Mouse (Mus musculus) adipocyte (in vitro differentiated cells): ENCODE measurements around the gene 1600014C23Rik.

Experiments used
- DNase-seq: peaks from one replicate; pipeline ENCODE4 v3.0.0-alpha.2; 2016; ENCODE audit warnings: low spot score

1600014C23Rik gene

DNA sequence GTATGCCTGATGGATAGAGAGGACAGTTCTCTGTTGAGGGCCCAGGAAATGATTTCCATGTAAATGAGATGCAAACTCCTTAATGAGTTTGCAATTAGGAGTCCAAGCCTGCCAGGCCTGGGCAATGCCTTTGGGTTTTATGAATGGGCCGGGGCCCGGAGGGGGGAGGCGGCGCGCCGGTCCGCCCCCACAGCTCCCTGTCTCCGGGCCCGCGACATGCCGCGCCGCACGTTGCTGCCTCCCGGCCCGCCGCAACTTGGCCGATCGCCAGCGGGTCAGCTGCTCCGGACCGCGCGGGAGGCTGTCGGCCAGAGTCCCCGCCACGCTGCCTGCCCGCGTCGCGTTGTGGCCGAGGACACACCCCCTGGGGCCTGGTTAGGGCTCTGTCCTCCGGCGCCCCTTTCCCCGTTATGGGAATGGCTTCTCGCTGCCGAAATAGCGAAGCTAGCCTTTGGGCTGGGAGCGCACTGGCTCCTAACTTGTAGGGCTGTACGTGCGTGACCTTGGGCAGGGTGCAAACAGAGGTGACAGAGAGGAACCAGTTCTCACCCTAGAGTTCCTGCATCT, at the start of gene 1600014C23Rik:
Gene 1600014C23Rik (minus strand): TSS at position 110 of the 567 bp plus-strand sequence.
- no peak for DNase-seq

DNA sequence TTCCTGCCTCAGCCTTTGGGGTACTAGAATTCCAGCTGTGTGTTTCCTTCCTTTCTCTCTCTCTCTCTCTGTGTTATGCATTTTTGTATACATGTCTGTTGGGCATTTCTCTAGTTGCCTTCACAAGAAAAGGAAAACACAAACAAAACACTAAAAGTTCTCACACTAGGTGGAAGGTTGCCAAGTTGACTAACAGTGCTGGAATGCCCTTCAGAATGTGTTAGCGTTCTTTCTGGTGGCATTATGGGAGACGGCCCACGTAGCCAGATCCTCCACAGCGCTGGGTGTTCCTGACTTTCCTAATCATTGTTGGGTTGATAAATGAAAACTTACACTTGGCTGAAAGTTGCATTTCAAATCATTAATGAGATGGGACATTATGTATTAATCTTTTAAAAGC, 44.8 kb upstream of the 1600014C23Rik start:
- peak; percentile 58 for DNase-seq

DNA sequence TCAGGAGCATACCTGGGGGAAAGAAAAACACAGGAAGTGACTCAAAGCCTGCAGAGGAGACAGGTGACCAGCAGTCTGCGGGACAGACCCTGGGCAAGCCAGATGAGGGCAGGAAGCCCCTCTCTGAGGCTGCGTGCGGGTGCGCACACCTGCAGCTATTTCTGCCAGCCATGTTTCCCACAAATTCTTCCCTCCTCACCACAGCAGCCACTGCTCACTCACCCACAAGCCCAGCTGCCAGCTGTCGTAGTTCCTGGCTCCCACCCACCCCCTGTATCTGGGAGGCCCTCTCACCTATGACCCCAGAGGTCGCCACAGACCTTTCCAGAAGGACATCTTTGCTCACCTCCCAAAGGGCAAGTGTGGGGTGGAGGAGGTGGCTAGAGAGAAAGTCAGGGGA, 43.8 kb upstream of the 1600014C23Rik start:
- DNase-seq: no peak

DNA sequence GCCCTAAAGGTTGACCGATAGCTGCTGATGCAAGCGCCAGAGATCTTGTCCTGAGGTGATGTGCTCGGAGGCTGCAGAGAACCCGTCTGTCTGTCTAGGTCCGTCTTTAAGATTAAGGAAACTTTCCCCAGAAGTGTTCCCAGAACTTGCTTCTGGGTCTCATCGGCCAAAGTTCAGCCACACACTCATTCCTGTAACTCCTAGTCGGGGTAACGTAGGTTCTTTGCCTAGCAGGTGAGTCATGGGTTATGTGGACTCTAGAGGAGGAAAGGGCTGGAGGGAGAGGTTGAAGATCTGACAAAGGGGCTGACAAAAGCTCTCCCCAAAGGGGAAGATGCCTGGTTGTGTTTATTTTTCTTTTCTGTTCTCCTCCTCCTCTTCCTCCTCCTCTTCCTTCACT, 42.5 kb upstream of the 1600014C23Rik start:
- DNase-seq: no peak

DNA sequence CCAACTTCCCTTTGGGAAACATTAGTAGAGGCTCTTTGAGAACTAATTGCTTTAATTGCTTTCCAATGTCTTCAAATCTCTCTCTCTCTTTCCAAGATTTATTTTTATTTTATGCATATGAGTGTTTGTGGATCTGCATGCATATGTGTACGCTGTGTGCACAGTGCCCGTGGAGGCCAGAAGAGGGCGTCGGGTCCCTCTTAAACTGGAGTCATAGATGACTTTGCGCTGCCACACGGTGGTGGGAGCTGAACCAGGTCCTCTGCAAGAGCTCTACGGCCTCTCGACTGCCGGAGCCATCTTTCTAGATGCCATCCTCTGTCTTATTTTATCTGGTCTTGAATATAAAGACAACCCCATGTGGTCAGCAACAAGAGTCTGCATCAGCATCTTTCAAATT, 41.8 kb upstream of the 1600014C23Rik start:
- DNase-seq: no peak

DNA sequence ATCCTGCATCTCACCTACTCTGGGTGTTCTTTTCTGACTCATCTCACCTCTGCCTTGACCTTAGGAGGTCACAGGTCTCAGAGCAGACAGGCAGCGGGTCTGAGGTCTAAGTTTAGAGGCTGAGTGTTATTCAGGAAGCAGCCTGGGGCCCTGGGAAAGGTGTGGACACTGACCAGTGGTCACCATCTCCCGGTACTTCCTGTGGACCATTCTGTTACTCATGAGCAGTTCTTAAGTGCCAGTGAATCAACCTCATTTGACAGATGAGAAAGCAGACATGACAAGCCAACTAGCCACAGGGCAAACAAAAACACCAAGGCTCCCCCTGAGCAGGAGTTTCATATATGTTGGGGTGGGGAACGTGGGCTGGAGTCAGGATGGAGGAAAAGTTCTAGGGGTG, 38.9 kb upstream of the 1600014C23Rik start:
- DNase-seq: no peak

DNA sequence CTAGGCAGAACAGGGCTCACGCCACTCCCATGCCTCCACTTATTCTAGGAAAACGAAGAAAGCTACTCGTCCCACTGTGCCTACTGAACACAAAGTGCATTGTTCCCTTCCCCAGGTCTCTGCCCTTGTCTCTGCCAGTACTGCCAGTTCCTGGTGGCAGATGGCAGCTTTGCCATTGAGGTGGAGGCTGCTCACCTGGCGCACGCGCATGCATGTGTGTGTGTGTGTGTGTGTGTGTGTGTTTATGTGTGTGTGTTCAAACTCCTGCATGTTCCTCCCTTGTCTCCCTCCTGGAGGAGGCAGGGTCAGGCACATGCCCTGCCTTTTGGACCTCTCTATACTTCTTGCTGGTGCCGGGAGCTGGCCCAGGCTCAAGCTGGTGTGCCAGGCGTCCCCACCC, 38.5 kb upstream of the 1600014C23Rik start:
- DNase-seq: no peak

DNA sequence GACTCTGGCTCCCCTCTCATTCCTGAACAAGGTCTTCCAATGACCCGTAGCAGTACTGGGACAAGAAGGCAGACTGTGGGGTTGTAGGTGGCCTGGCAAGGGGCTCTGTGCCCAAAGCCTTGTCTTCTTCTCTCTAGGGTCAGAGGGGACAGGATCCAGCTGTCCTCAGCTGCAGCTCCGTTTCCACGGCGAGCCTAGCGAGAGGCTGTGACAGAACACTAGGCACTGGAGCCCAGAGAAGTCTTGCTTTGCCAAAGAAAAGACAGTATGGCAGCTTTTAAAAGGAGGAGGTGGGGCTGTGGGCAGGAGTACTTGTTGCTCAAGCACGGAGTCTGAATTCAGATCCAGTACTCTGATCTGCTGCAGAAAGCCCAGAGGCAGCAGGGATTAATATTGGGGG, 36.8 kb upstream of the 1600014C23Rik start:
- DNase-seq: peak; percentile 79

DNA sequence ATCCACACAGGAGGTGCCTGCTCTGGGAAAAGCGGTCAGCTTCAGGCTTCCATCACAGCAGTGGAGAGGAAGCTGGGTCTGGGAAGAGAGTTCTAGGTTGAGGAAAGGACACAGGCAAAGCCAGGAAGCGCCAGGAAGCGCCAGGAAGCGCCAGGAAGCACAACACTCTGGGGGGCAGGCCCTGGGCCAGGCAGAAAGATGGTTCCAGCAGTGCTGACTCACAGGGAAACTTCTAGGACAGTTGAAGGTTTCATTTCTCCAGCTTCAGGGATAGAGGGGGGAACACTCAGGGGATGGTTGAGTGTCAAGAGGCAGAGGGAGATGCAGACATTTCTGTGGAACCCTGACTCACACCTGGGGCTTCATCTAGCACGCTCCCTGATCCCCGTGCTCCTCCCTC, 36.2 kb upstream of the 1600014C23Rik start:
- DNase-seq: peak; percentile 43

DNA sequence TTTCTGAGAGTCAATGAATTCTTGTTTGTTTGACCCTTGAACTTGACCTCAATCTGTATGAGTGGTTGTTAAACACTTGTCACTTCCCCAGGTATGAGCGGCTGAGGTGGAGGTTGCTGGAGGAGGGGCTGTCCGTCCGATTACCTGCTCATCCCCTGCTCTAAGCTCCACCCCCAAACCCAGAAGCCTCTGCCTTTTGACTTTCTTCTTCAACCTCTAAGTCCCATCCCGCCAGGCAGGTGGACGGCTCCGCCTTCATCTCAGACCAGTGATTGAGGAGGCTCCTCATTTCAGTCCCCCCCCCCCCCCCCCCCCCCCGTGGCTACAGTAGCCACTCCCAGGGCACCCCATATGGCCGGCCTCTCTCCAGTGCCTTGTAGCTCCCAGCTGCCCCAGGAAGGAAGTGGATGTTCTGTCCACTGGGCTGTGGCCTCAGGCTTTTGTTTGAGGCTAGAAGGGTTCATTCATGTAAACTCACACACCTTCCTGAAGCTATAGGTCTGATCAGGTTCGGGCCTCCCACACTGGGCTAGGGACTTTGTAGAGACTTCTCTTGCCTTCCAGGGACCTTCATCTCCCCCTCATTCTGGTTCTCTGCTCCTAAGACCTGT, 34.0 kb upstream of the 1600014C23Rik start:
- no peak for DNase-seq

DNA sequence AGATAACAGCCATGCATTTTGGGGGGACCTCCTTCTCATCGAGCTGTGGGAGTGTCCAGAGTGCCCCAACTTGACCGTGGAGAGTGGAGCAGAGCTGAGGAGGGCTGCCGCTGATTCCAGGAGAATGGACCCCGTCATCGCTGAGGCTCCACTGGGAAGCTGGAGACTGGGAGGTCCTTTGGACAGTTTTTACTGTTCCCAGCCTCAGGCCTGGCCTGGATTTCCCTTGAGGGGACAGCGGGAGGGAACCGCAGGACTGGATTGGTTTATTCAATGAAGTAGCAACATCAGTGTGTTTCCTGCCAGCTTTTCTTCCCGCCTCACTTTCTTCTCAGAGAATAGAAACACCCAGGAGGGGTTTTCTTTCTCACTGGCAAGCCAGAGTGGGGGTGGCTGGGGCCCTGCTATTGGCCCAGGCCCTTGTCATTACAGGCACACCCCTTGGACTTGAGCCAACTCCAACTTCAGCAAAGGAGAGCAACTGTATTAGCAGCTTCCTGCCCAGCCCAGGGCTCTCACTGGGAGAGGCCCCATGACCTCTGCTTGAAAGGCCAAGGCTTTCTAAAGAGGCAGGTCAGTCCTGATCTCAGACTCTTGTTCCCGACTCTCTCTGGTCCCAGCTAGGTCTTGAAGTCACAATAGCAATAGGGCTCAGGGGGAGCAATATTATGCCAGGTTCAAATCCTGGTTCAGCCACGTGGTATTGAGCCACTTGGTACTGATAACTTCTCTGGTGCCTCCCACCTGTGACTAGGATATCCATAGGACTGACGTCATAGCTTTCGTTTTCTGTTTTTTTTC, 33.3 kb upstream of the 1600014C23Rik start:
- peak; percentile 90 for DNase-seq

DNA sequence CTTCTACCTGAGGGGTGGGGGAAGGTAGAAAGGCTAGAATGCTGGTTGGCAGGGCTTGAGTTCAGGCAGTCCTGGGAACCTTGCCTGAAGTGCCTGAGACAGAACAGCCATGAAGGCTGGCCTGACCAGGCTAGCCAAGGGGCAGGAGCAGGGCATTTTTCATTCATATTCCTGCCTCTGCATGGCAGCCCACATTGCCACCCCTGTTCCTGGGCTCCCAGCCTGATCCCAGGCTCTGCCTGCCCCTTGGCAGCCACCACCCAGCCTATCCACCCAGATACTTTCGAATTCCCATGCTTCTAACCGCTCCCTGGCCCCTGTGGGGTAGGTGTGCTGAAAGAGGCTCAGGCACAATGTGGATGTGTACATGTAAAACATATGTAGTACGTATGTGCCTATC, 32.3 kb upstream of the 1600014C23Rik start:
- no peak for DNase-seq

DNA sequence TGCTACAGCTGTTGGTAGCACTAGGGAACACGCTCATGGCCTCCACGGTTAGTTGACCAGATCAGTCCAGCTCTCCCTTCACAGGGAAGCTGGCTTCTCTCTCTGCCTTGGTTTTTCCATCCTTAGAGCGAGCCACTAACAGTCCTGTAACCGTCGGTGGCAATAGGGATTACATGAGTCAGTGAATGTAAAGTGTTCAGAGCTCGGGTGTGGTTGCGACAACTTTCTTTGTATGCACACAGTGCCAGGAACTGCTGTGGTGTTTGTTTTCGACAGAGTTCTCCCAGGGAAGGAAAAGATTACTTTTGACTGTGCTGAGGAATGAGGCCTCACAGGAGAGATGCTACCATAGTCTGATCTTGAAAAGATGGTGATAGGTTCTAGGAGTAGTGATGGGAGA, 29.5 kb upstream of the 1600014C23Rik start:
- no peak for DNase-seq

DNA sequence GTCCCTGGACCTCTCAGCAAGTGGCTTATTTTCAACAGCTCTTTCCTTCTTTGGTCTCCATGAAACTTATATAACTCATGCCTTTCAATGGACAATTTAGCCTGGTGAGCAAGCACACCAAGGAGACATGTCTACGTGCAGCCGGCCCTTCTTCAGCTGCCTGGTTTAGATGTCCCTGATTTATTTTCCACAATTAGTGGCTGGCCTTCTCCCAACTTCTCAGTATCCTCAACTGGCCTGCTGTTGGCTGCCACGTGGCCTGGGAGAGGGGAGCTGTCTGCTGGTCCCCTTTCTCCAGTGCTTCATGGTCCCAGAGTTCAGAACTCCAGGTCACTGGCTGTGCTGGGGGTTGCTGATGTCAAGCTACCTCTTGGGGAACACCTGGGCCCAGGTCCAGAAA, 28.3 kb upstream of the 1600014C23Rik start:
- no peak for DNase-seq

DNA sequence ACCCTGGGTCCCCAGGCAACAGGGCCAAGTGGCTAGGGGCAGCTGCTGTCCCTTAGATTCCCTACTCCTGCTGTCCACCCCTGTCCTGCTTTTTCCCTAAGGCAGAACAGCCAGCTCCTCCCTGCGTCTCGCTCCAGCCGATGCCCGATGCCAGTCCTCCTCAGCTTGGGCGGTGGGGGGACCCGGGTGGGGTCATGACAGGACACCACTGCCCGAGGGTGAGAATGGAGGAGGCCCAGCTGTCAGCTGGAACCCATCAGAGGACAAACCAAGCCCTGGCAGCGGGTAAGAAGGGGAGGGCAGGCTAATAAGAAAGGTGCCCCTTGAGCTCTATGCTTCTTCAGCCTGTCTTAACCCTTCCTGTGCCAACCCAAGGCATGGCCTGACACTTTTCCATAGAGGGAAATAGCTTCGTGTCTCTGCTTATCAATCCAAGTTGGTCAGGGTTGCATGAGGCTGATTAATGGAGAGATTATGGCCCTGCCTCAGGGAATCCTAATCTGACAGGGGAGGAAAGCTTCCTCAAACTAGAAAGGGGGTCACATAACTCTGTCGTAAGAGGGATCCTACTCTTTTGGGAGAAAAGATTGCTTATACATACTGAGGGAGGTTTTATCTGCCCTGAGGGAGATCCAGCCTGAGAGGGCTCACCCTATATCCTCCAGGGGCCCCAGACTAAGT, 27.5 kb upstream of the 1600014C23Rik start:
- DNase-seq: no peak

DNA sequence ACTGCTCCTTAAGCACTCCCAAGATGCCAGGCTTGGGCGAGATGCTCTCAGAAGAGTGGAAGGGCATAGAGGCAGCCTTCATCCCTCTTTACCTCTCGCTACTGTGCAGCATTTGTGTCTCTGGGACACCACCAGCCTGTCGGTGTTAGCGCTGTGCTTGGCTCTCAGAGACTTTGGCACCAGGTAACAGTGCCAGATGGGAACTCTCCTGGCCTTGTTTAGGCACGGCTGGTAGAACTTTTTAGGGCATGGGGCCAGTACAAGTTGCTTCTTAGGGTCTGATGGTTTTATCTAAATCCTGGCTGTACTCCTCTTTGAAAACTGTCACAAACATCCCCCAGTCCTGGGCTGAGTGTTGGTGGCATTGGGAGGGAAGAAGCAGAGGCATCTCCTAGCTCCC, 26.1 kb upstream of the 1600014C23Rik start:
- DNase-seq: no peak

DNA sequence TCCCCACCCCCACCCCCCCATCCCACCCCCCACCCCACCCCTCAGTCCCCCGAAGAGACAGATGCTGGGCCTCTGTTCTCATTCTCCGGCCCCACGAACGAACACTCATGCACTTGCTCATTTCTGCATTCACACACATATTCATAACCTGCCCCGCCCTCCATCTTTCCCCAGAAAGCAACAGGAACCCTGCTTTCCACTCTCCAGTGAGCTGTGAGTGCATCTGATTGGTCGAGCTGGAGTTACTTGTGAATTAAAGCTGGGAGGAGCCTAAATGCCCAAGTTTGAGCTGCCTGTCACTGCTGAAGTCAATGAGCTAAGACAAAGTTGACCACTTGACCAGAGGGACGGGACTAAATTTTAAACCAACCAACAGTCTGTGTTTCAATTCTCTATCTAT, 25.2 kb upstream of the 1600014C23Rik start:
- DNase-seq: no peak

DNA sequence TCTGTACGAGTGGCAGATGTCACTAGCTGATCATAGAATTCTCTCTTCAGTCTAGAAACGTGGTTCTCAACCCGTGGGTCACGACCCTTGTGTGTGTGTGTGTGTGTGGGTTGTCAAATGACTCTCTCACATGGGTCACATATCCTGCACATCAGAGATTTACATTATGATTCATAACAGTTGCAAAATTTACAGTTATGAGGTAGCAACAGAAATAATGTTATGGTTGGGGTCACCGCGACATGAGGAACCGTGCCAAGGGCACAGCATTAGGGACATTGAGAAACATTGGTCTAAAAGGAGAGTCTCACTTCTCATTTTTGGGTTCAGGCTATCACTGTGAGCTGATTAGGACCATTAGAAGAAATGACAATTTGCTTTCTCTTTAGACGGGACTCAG, 24.3 kb upstream of the 1600014C23Rik start:
- no peak for DNase-seq

DNA sequence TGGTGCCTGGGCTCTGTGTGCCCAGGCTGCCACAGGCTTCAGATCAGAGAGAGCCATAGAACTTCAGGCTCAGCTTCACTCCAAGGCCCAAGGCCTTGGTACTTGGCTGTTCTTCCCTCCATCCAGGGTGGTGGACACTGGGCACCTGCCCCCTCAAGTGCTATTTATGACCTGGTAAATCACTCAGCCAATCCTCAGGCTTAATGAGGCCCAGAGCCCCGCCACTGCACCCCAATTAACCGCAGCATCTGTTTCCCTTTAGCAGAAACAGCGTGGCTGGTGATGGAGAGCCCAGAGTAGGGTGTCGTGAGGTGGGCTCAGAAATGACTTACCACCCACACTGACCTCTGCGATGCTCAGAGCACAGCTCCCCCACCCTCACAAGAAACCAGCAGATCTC, 23.2 kb upstream of the 1600014C23Rik start:
- DNase-seq: no peak

DNA sequence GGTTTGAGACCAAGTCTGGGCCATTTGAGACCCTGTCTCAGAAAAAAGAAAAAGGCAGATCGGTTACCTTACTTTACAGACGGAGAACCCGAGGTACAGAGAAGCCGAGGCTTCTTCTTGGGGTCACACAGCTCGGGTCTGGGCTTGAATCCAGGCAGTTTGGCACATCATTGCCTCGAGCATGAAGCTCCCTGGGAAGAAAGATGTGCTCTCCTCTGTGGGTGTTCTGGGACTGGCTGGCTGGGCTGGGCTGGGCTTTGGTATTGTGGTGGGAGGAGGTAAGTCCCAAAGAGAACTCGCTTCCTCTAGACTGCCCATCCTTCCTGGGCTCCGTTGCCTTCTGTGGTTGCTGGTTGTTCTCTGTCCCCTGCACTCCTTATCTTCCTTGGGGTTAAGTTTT, 22.7 kb upstream of the 1600014C23Rik start:
- DNase-seq: no peak

DNA sequence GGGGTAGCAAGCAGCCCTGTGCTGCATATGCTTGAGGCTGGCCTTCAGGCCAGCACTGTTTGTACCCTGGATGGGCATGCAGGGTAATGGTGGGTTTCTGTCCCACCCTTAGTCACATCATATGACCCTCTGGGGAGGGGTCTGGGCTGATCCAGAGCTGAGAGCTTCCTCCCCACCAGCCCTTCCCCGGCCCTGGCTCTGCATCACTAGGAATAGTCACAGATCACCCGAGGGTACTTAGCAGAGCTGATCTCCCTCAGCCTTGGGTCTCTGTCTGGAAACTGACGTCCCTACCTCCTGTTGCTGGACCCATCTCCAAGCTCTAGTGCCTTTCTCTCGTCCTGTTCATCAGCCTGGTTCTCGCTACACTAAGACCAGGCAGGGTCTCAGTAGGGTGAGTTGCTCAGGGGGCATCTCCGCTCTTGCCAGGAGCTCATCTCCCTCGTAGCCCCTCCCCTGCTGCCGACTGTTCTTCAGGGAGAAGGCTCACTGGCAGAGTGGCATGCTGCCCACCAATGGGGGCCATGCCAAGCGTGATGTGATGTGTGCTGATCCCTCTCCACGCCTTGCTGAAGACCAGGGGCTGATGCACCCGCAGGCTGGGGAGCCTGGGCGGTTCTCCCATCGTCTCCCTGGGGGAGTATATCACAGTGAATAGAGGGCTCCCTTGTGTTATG, 20.7 kb upstream of the 1600014C23Rik start:
- DNase-seq: no peak

DNA sequence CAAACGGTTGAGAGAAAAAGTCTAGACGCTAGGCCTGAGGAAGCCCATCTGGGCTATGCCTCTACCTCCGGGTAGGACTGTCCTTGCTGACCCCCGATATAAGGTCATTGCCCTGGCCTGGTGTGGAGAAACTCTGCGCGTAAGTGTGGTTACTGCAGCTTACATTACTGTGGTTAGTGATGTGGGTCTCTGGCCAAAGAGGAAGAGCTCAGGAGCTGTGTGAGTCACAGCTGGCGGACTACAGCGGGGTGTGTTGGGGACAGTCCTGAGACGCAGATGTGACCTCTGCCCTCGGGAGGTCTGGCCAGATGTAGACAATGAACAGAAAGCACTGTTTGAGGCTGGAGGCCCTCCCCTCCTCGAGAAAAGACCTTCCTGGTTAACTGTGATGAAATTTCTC, 19.0 kb upstream of the 1600014C23Rik start:
- peak; percentile 72 for DNase-seq
